Mouse (Mus musculus) heart, adult 2 months (tissue): ENCODE measurements around the gene Sox13.

ENCODE experiments used
- CTCF ChIP-seq: fragments of 200-600 bp; IDR thresholded peaks from 2 replicates; pipeline ENCODE4 v1.8.1; 2022; ENCODE audit warnings: antibody characterized with exemption, mild to moderate bottlenecking, moderate library complexity
- EP300 ChIP-seq: fragments of 200-500 bp; IDR thresholded peaks from 2 replicates; pipeline ENCODE4 v1.6.1; 2011; ENCODE audit warnings: low read depth, low read length, control low read depth; ENCODE audit not compliant: insufficient read depth
- POLR2A ChIP-seq: fragments of 200-500 bp; IDR thresholded peaks from 2 replicates; pipeline ENCODE4 v1.6.1; 2011; ENCODE audit warnings: mild to moderate bottlenecking, low read depth, low read length, control low read depth; ENCODE audit not compliant: insufficient read depth

- TF ChIP-seq CTCF (no peak), EP300 (no peak), POLR2A (no peak)
These were observed 76.3 kb downstream of the Sox13 start for GRCm38 (mm10) chr1:133347693-133348520.
